9 mouse cellular contexts compared by ENCODE assay signal in genomic region chr17:29018292-29018984, GRCm38 (mm10). TPM values are rescaled to one million over a fixed set of nuclear protein-coding genes. Genes with fewer than 3 reads are reported as not detected.
DNase-seq lines count a peak whose midpoint lies in the region; ATAC-seq and TF ChIP-seq lines count a peak whose summit lies in the region.
"Had no signal": no experiment of that assay in that cellular context is flagged by ENCODE, and none has a peak within 500 bp of the region (broad histone marks: within the 10 kb centered on the region; RNA-seq: fewer than 3 reads in every experiment).

No protein-coding gene starts in this region.

- peaks cover 19% of the 10 kb centered on the region for H3K4me1 ChIP-seq in heart, embryonic 10.5 days
- peaks cover 4% of the 10 kb centered on the region; the same call in 1 of the 2 replicates for H3K4me1 ChIP-seq in embryonic facial prominence, embryonic 14.5 days (ENCODE audit: control insufficient read depth, insufficient read depth, low read length)
- H3K4me1 ChIP-seq in liver, embryonic 12.5 days: peaks cover 29% of the 10 kb centered on the region

- no peak overlapping the region for H3K4me3 ChIP-seq in heart, embryonic 10.5 days
- no peak overlapping the region for H3K4me3 ChIP-seq in C2C12 (ENCODE audit: insufficient read depth, poor library complexity, severe bottlenecking)
- no peak overlapping the region for H3K4me3 ChIP-seq in embryonic facial prominence, embryonic 14.5 days (ENCODE audit: low read depth, low read length)
- no peak overlapping the region for H3K4me3 ChIP-seq in liver, embryonic 12.5 days
- H3K4me3 ChIP-seq: myocyte had no signal

- DNase-seq in heart, adult 11 months: peak; percentile 98
- no peak for DNase-seq in heart, embryonic 10.5 days (ENCODE audit: low spot score)
- peak; percentile 62 for DNase-seq in embryonic facial prominence, embryonic 14.5 days (ENCODE audit: low spot score)
- no peak for DNase-seq in right cerebral cortex, postnatal 10 days (ENCODE audit: low spot score in 2 of 2)
- no peak for DNase-seq in cerebellum, postnatal 4 days (ENCODE audit: low spot score in 2 of 2)

- no peak overlapping the region for H3K4me2 ChIP-seq in embryonic facial prominence, embryonic 14.5 days (ENCODE audit: low read depth, low read length)
- H3K4me2 ChIP-seq in liver, embryonic 12.5 days: no peak overlapping the region

- no peak overlapping the region for H3ac ChIP-seq in C2C12 (ENCODE audit: control insufficient read depth, insufficient read length, low read depth)

- no peak overlapping the region for H3K9ac ChIP-seq in embryonic facial prominence, embryonic 14.5 days (ENCODE audit: low read depth, low read length)
- H3K9ac ChIP-seq in liver, embryonic 12.5 days: no peak overlapping the region

- H3K79me3 ChIP-seq in C2C12 (ENCODE audit: low read depth): no peaks in the 10 kb centered on the region

- peak; percentile 34; the same call in 1 of the 2 replicates for ATAC-seq in embryonic facial prominence, embryonic 14.5 days (ENCODE audit: low read depth)
- peak; percentile 47; the same call in 1 of the 2 replicates for ATAC-seq in liver, embryonic 12.5 days
- ATAC-seq in monocyte, adult 5-6 weeks (replicated peaks; ENCODE audit: insufficient number of reproducible peaks, low FRiP score, low TSS enrichment, poor library complexity, severe bottlenecking): no peak

- peak; percentile 55 for TF ChIP-seq CTCF in C2C12 (IDR thresholded peaks at IDR 0.05; ENCODE audit: control insufficient read depth, insufficient read depth, insufficient read length)

- H3K9me3 ChIP-seq in heart, embryonic 10.5 days: no peaks in the 10 kb centered on the region
- no peaks in the 10 kb centered on the region for H3K9me3 ChIP-seq in embryonic facial prominence, embryonic 14.5 days (ENCODE audit: control insufficient read depth, low read length)
- no peaks in the 10 kb centered on the region for H3K9me3 ChIP-seq in liver, embryonic 12.5 days (replicated peaks)

- no peaks in the 10 kb centered on the region for H3K79me2 ChIP-seq in C2C12 (ENCODE audit: control insufficient read depth, insufficient read depth)

- no peaks in the 10 kb centered on the region for H3K36me3 ChIP-seq in heart, embryonic 10.5 days
- H3K36me3 ChIP-seq in C2C12 (ENCODE audit: control insufficient read depth, insufficient read depth): no peaks in the 10 kb centered on the region
- H3K36me3 ChIP-seq in embryonic facial prominence, embryonic 14.5 days (ENCODE audit: control insufficient read depth, insufficient read depth, low read length): no peaks in the 10 kb centered on the region
- no peaks in the 10 kb centered on the region for H3K36me3 ChIP-seq in liver, embryonic 12.5 days

- WGBS in heart, embryonic 10.5 days: 41% methylated on average over 11 of the region's 11 CpGs
- 38% methylated on average over 11 of the region's 11 CpGs for WGBS in embryonic facial prominence, embryonic 14.5 days
- WGBS in liver, embryonic 12.5 days (ENCODE audit: insufficient replicate concordance): 42% methylated on average over 11 of the region's 11 CpGs

- no peaks in the 10 kb centered on the region for H3K27me3 ChIP-seq in heart, embryonic 10.5 days (ENCODE audit: insufficient read depth, poor library complexity, severe bottlenecking)
- no peaks in the 10 kb centered on the region for H3K27me3 ChIP-seq in C2C12 (ENCODE audit: control insufficient read depth, insufficient read depth, insufficient read length)
- H3K27me3 ChIP-seq in embryonic facial prominence, embryonic 14.5 days (replicated peaks; ENCODE audit: control insufficient read depth, insufficient read depth, low read length): no peaks in the 10 kb centered on the region
- 0 out of 2 replicates have a peak, but pooled peaks cover 3% of the 10 kb centered on the region for H3K27me3 ChIP-seq in liver, embryonic 12.5 days (replicated peaks)

- H3K27ac ChIP-seq in heart, embryonic 10.5 days: no peak overlapping the region
- no peak overlapping the region for H3K27ac ChIP-seq in embryonic facial prominence, embryonic 14.5 days (replicated peaks; ENCODE audit: low read depth, low read length)
- no peak overlapping the region for H3K27ac ChIP-seq in liver, embryonic 12.5 days

TF ChIP-seq in C2C12, 6 proteins besides CTCF, POLR2A, EP300 and RAD21:
- TF ChIP-seq CEBPB (IDR thresholded peaks at IDR 0.05; ENCODE audit: low read depth): no peak
- TF ChIP-seq MYOG (IDR thresholded peaks at IDR 0.05; ENCODE audit: control insufficient read depth, extremely low read depth, insufficient read length): no peak
- TF ChIP-seq FOSL1 (IDR thresholded peaks at IDR 0.05; ENCODE audit: insufficient read depth, low read length, poor library complexity, severe bottlenecking): no peak
- TF ChIP-seq USF1 (IDR thresholded peaks at IDR 0.05; ENCODE audit: low read depth): no peak
- no peak for TF ChIP-seq MYOD1 (IDR thresholded peaks at IDR 0.05; ENCODE audit: control insufficient read depth, insufficient read length, low read depth)
- no peak for TF ChIP-seq MAX (IDR thresholded peaks at IDR 0.05)

RNA-seq across cellular contexts. Expression of gene Stk38, which starts 10.6 kb away (rescaled TPM):
- polyA plus RNA-seq in heart, embryonic 10.5 days (2016; fragmentation: Nextera tagmentation; extraction: Ambion mirVana): 92.2 and 93.7 TPM in 2 replicates
- 19.2 TPM for polyA plus RNA-seq in C2C12 (2012; fragmentation: generic; extraction: Trizol)
- polyA plus RNA-seq in embryonic facial prominence, embryonic 14.5 days (2014; fragmentation: Nextera tagmentation; extraction: Ambion mirVana): 87.0 and 88.7 TPM in 2 replicates
- polyA plus RNA-seq in liver, embryonic 12.5 days (2016; fragmentation: Nextera tagmentation; extraction: Ambion mirVana): 56.7 and 58.2 TPM in 2 replicates
- total RNA-seq in monocyte, adult 5-6 weeks (2017): 369 to 443 TPM (median 402 TPM) in 3 replicates

RNA-seq across cellular contexts. Expression of gene Srsf3, which starts 14.0 kb away (rescaled TPM):
- 433 and 498 TPM in 2 replicates for polyA plus RNA-seq in heart, embryonic 10.5 days (2016; fragmentation: Nextera tagmentation; extraction: Ambion mirVana)
- 235 TPM for polyA plus RNA-seq in C2C12 (2012; fragmentation: generic; extraction: Trizol)
- 494 and 574 TPM in 2 replicates for polyA plus RNA-seq in embryonic facial prominence, embryonic 14.5 days (2014; fragmentation: Nextera tagmentation; extraction: Ambion mirVana)
- 372 and 377 TPM in 2 replicates for polyA plus RNA-seq in liver, embryonic 12.5 days (2016; fragmentation: Nextera tagmentation; extraction: Ambion mirVana)
- 679 to 753 TPM (median 702 TPM) in 3 replicates for total RNA-seq in monocyte, adult 5-6 weeks (2017)

Comparison
In these comparisons a context has a peak if more than half of its experiments do, and no peak if none do; other contexts are left out.
1. DNase-seq: peak in heart, adult 11 months (single experiment) and embryonic facial prominence, embryonic 14.5 days (single experiment); none in heart, embryonic 10.5 days (single experiment), right cerebral cortex, postnatal 10 days (0 of 2) and cerebellum, postnatal 4 days (0 of 2).